Mouse (Mus musculus): ENCODE measurements at regions not wholly inside any gene's neighbourhood (a gene's known extent, or its start where the extent isn't known, plus 50 kb on each side); places are given as distances from the start of the nearest gene placed in this dataset.

GRCm38 (mm10) chr7:72948026-72948425 is 427.3 kb upstream of the Rgma start:
- no peak for DNase-seq

- DNase-seq: no peak
Measured at GRCm38 (mm10) chr7:72948666-72949065, 426.6 kb upstream of the Rgma start.

GRCm38 (mm10) chr7:72949886-72950285 is 425.4 kb upstream of the Rgma start:
- DNase-seq: no peak

- no peak for DNase-seq
Measured at GRCm38 (mm10) chr7:72957674-72958073, 417.6 kb upstream of the Rgma start.

- DNase-seq: no peak
Measured at GRCm38 (mm10) chr7:72961321-72961720, 414.0 kb upstream of the Rgma start.

- no peak for DNase-seq
Measured at GRCm38 (mm10) chr7:72962815-72963214, 412.5 kb upstream of the Rgma start.

- no peak for DNase-seq
Measured at GRCm38 (mm10) chr7:72963908-72964307, 411.4 kb upstream of the Rgma start.

- DNase-seq: no peak
Measured at GRCm38 (mm10) chr7:72968193-72968592, 407.1 kb upstream of the Rgma start.

GRCm38 (mm10) chr7:72971506-72972267 is 403.6 kb upstream of the Rgma start:
- DNase-seq: no peak

- no peak for DNase-seq
Measured at GRCm38 (mm10) chr7:72972397-72972796, 402.9 kb upstream of the Rgma start.

GRCm38 (mm10) chr7:72973771-72974170 is 401.5 kb upstream of the Rgma start:
- no peak for DNase-seq

- no peak for DNase-seq
Measured at GRCm38 (mm10) chr7:72974384-72974783, 400.9 kb upstream of the Rgma start.

GRCm38 (mm10) chr7:72990559-72991429 is 384.5 kb upstream of the Rgma start:
- DNase-seq: no peak

GRCm38 (mm10) chr7:72998374-72998773 is 376.9 kb upstream of the Rgma start:
- DNase-seq: no peak

GRCm38 (mm10) chr7:73019151-73019550 is 356.2 kb upstream of the Rgma start:
- no peak for DNase-seq

- DNase-seq: no peak
Measured at GRCm38 (mm10) chr7:73019764-73020354, 355.4 kb upstream of the Rgma start.

GRCm38 (mm10) chr7:73021786-73022185 is 353.5 kb upstream of the Rgma start:
- no peak for DNase-seq

GRCm38 (mm10) chr7:73025640-73026039 is 349.7 kb upstream of the Rgma start:
- no peak for DNase-seq

- no peak for DNase-seq
Measured at GRCm38 (mm10) chr7:73028952-73029351, 346.4 kb upstream of the Rgma start.

- no peak for DNase-seq
Measured at GRCm38 (mm10) chr7:73031407-73031806, 343.9 kb upstream of the Rgma start.

- DNase-seq: no peak
Measured at GRCm38 (mm10) chr7:73032316-73032980, 342.9 kb upstream of the Rgma start.

GRCm38 (mm10) chr7:73036801-73037555 is 338.3 kb upstream of the Rgma start:
- no peak for DNase-seq

All from cerebellum, adult 11 months (tissue).